Mouse (Mus musculus): ENCODE data around the gene 1700037H04Rik. TPM values are rescaled to one million over a fixed set of nuclear protein-coding genes. Genes with fewer than 3 reads are reported as not detected.

Gene 1700037H04Rik
- total RNA-seq, 1 experiment, result 61.6 TPM

GRCm38 (mm10) chr2:131145536-131145935 is 14.3 kb downstream of the 1700037H04Rik start:
- DNase-seq (ENCODE audit: low read depth, low spot score), result no peak
- Histone ChIP-seq H3K36me3 (ENCODE audit: control insufficient read depth, insufficient read depth, low read length, poor library complexity, severe bottlenecking) (peaks cover 32% of the 10 kb centered on the region), H3K4me1 (ENCODE audit: control insufficient read depth in 2 of 2, insufficient read depth in 2 of 2, low read length in 2 of 2, poor library complexity in 1 of 2) (peaks cover 0 to 13% of the 10 kb centered on the region in 2 experiments; a peak in 1 of 4 replicates), H3K4me3 (ENCODE audit: insufficient read depth in 1 of 2, low read depth in 1 of 2, low read length in 2 of 2, poor library complexity in 1 of 2, severe bottlenecking in 1 of 2) (no peak overlapping the region), H3K9ac (ENCODE audit: insufficient read depth, low read depth, low read length, poor library complexity, severe bottlenecking) (no peak overlapping the region), H3K27ac (ENCODE audit: insufficient read depth, low read depth, low read length, poor library complexity, severe bottlenecking) (no peak overlapping the region), H3K9me3 (ENCODE audit: control insufficient read depth, insufficient read depth, low read depth, low read length) (no peaks in the 10 kb centered on the region)
- TF ChIP-seq ZNF384 (IDR thresholded peaks at IDR 0.05; ENCODE audit: low read depth, low read length) (no peak), HCFC1 (IDR thresholded peaks at IDR 0.05; ENCODE audit: borderline replicate concordance, insufficient read depth, low read length) (no peak), ZC3H11A (IDR thresholded peaks at IDR 0.05; ENCODE audit: borderline replicate concordance, low read depth, low read length) (no peak), CHD2 (IDR thresholded peaks at IDR 0.05; ENCODE audit: low read depth, low read length) (no peak), MAFK (IDR thresholded peaks at IDR 0.05; ENCODE audit: insufficient read depth, low read depth, low read length) (no peak)
- in situ Hi-C loops (cut with MboI; ENCODE audit: low sequenced_read_pairs in 2 of 2, unreplicated experiment in 2 of 2), result no loop called here

- Histone ChIP-seq H3K36me3 (ENCODE audit: control insufficient read depth, insufficient read depth, low read length, poor library complexity, severe bottlenecking) (peaks cover 32% of the 10 kb centered on the region), H3K9ac (ENCODE audit: insufficient read depth, low read depth, low read length, poor library complexity, severe bottlenecking) (peak overlapping the region; percentile 19; the same call in 1 of the 2 replicates), H3K4me3 (ENCODE audit: insufficient read depth in 1 of 2, low read depth in 1 of 2, low read length in 2 of 2, poor library complexity in 1 of 2, severe bottlenecking in 1 of 2) (peak overlapping the region; percentile 51 to 55; a peak in 3 of 4 replicates), H3K27ac (ENCODE audit: insufficient read depth, low read depth, low read length, poor library complexity, severe bottlenecking) (no peak overlapping the region), H3K9me3 (ENCODE audit: control insufficient read depth, insufficient read depth, low read depth, low read length) (no peaks in the 10 kb centered on the region), H3K4me1 (ENCODE audit: control insufficient read depth in 2 of 2, insufficient read depth in 2 of 2, low read length in 2 of 2, poor library complexity in 1 of 2) (peaks cover 0 to 13% of the 10 kb centered on the region in 2 experiments; a peak in 1 of 4 replicates)
- TF ChIP-seq MAFK (IDR thresholded peaks at IDR 0.05; ENCODE audit: insufficient read depth, low read depth, low read length), result no peak
- TF ChIP-seq ZC3H11A (IDR thresholded peaks at IDR 0.05; ENCODE audit: borderline replicate concordance, low read depth, low read length), result no peak
- no peak for TF ChIP-seq ZNF384 (IDR thresholded peaks at IDR 0.05; ENCODE audit: low read depth, low read length)
- no peak for TF ChIP-seq HCFC1 (IDR thresholded peaks at IDR 0.05; ENCODE audit: borderline replicate concordance, insufficient read depth, low read length)
- no peak for TF ChIP-seq CHD2 (IDR thresholded peaks at IDR 0.05; ENCODE audit: low read depth, low read length)
- no peak for DNase-seq (ENCODE audit: low read depth, low spot score)
- in situ Hi-C loops (cut with MboI; ENCODE audit: low sequenced_read_pairs in 2 of 2, unreplicated experiment in 2 of 2), result no loop called here
Observed at GRCm38 (mm10) chr2:131145121-131145520, 14.8 kb downstream of the 1700037H04Rik start.

GRCm38 (mm10) chr2:131143007-131143780 is 16.7 kb downstream of the 1700037H04Rik start:
- Histone ChIP-seq H3K9ac (ENCODE audit: insufficient read depth, low read depth, low read length, poor library complexity, severe bottlenecking) (0 out of 2 replicates have a peak overlapping the region, but pooled peaks have one; percentile 4), H3K9me3 (ENCODE audit: control insufficient read depth, insufficient read depth, low read depth, low read length) (no peaks in the 10 kb centered on the region), H3K27ac (ENCODE audit: insufficient read depth, low read depth, low read length, poor library complexity, severe bottlenecking) (no peak overlapping the region), H3K4me3 (ENCODE audit: insufficient read depth in 1 of 2, low read depth in 1 of 2, low read length in 2 of 2, poor library complexity in 1 of 2, severe bottlenecking in 1 of 2) (peak overlapping the region; percentile 2 to 29; a peak in 3 of 4 replicates), H3K36me3 (ENCODE audit: control insufficient read depth, insufficient read depth, low read length, poor library complexity, severe bottlenecking) (peaks cover 24% of the 10 kb centered on the region), H3K4me1 (ENCODE audit: control insufficient read depth in 2 of 2, insufficient read depth in 2 of 2, low read length in 2 of 2, poor library complexity in 1 of 2) (peaks cover 0 to 13% of the 10 kb centered on the region in 2 experiments; a peak in 1 of 4 replicates)
- in situ Hi-C loops (cut with MboI; ENCODE audit: low sequenced_read_pairs in 2 of 2, unreplicated experiment in 2 of 2), result no loop called here
- TF ChIP-seq MAFK (IDR thresholded peaks at IDR 0.05; ENCODE audit: insufficient read depth, low read depth, low read length) (no peak), ZNF384 (IDR thresholded peaks at IDR 0.05; ENCODE audit: low read depth, low read length) (no peak), ZC3H11A (IDR thresholded peaks at IDR 0.05; ENCODE audit: borderline replicate concordance, low read depth, low read length) (no peak), HCFC1 (IDR thresholded peaks at IDR 0.05; ENCODE audit: borderline replicate concordance, insufficient read depth, low read length) (no peak), CHD2 (IDR thresholded peaks at IDR 0.05; ENCODE audit: low read depth, low read length) (no peak)
- no peak for DNase-seq (ENCODE audit: low read depth, low spot score)

GRCm38 (mm10) chr2:131142592-131142991 is 17.3 kb downstream of the 1700037H04Rik start:
- in situ Hi-C loops (cut with MboI; ENCODE audit: low sequenced_read_pairs in 2 of 2, unreplicated experiment in 2 of 2), result no loop called here
- Histone ChIP-seq H3K4me3 (ENCODE audit: insufficient read depth in 1 of 2, low read depth in 1 of 2, low read length in 2 of 2, poor library complexity in 1 of 2, severe bottlenecking in 1 of 2) (peak overlapping the region; percentile 2 to 29; a peak in 3 of 4 replicates), H3K9me3 (ENCODE audit: control insufficient read depth, insufficient read depth, low read depth, low read length) (no peaks in the 10 kb centered on the region), H3K27ac (ENCODE audit: insufficient read depth, low read depth, low read length, poor library complexity, severe bottlenecking) (no peak overlapping the region), H3K4me1 (ENCODE audit: control insufficient read depth in 2 of 2, insufficient read depth in 2 of 2, low read length in 2 of 2, poor library complexity in 1 of 2) (peaks cover 0 to 13% of the 10 kb centered on the region in 2 experiments; a peak in 1 of 4 replicates), H3K9ac (ENCODE audit: insufficient read depth, low read depth, low read length, poor library complexity, severe bottlenecking) (0 out of 2 replicates have a peak overlapping the region, but pooled peaks have one; percentile 4), H3K36me3 (ENCODE audit: control insufficient read depth, insufficient read depth, low read length, poor library complexity, severe bottlenecking) (peaks cover 18% of the 10 kb centered on the region)
- 0 out of 2 replicates have a peak, but pooled peaks have one; percentile 51 for TF ChIP-seq HCFC1 (IDR thresholded peaks at IDR 0.05; ENCODE audit: borderline replicate concordance, insufficient read depth, low read length)
- TF ChIP-seq ZC3H11A (IDR thresholded peaks at IDR 0.05; ENCODE audit: borderline replicate concordance, low read depth, low read length), result 0 out of 2 replicates have a peak, but pooled peaks have one; percentile 14
- TF ChIP-seq ZNF384 (IDR thresholded peaks at IDR 0.05; ENCODE audit: low read depth, low read length), result no peak
- no peak for TF ChIP-seq MAFK (IDR thresholded peaks at IDR 0.05; ENCODE audit: insufficient read depth, low read depth, low read length)
- no peak for TF ChIP-seq CHD2 (IDR thresholded peaks at IDR 0.05; ENCODE audit: low read depth, low read length)
- DNase-seq (ENCODE audit: low read depth, low spot score), result peak; percentile 89

Measured in ES-E14 (cell line).